Mouse (Mus musculus) kidney, postnatal 36 days (tissue): ENCODE results near the gene Frmd7.

Source experiments
- DNase-seq, 2 experiments: peaks; one replicate each; pipeline ENCODE4 v3.0.0; 2021 to 2022; ENCODE audit warnings: mixed read lengths in 2 of 2

Frmd7 gene

DNA sequence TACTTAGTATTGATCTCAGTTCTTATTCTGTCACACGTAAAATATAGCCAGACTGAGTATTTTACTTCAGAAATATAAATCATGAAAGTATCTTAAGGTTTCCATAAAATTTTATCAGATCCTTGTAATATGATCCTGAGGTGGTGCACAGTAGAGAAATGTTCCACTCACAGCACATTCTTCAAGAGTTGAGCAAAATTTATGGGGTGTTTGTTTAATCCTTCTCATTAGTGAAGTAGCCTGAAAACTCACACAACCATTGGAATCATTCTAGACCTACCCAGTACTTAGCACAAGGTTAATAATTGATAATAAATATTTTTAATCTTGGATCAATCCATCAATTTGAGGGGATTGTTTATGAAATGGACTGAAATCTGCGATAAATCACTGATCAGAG lies 78.7 kb downstream of the Frmd7 start:
- no peak for DNase-seq

DNA sequence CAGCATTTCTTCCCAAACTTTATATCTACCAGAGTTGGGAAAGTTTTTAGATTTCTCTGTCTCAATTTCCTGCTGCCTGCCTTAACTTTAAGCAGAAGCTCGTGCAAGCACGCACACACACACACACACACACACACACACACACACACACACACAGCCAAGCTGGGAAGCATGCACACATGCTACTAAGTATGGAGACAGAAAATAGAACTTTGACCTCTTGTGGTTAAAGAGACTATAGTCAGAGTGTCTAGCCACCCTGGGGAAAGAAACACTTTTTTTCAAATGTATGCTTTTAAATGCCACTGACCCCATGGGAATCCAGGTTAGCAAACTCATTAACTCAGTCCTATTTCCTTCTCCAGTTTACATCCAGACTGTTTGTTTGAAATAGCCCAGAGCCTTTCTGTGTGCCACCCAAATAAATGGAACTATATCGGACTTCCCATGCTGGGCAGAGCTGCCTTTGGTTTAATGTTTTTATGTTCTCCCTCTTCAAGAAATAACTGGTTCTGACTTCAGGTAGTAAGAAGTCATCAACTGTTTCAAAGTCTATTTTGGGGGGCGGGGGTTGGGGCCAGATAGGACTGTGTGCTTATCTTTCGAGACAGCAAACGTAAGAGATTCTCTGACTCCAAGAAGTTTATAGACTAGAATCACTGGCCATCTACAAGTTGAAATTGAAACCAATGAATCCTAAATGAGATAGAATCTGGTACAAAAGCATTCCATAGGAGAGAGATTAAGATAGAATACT lies 91.9 kb downstream of the Frmd7 start:
- DNase-seq = no peak
